Mouse (Mus musculus) testis, adult 2 months (tissue): ENCODE measurements around the gene Slc1a7. TPM values are rescaled to one million over a fixed set of nuclear protein-coding genes. Genes with fewer than 3 reads are reported as not detected.

ENCODE experiments used
- H3K27ac ChIP-seq: fragments of 200-500 bp; 2 replicates; pipeline ENCODE4 v1.5.1; 2012; ENCODE audit warnings: low read depth, low read length; ENCODE audit not compliant: control insufficient read depth, insufficient read depth
- H3K27me3 ChIP-seq: fragments of 200-500 bp; 2 replicates; pipeline ENCODE4 v1.6.1; 2012; ENCODE audit warnings: mild to moderate bottlenecking, low read length, moderate library complexity; ENCODE audit not compliant: control insufficient read depth, insufficient read depth
- H3K36me3 ChIP-seq: fragments of 200-500 bp; 2 replicates; pipeline ENCODE4 v1.6.1; 2012; ENCODE audit warnings: mild to moderate bottlenecking, low read length; ENCODE audit not compliant: control insufficient read depth, insufficient read depth
- H3K4me1 ChIP-seq: fragments of 200-500 bp; 2 replicates; pipeline ENCODE4 v1.6.1; 2012; ENCODE audit warnings: low read length; ENCODE audit not compliant: control insufficient read depth, insufficient read depth
- H3K4me3 ChIP-seq: fragments of 200-500 bp; 2 replicates; pipeline ENCODE4 v1.5.1; 2012; ENCODE audit warnings: low read depth, mild to moderate bottlenecking, low read length, moderate library complexity, mixed read lengths; ENCODE audit not compliant: control insufficient read depth
- CTCF ChIP-seq: fragments of 200-500 bp; IDR thresholded peaks from 2 replicates; pipeline ENCODE4 v1.5.1; 2012; ENCODE audit warnings: low read depth, mild to moderate bottlenecking, inconsistent platforms, low read length, moderate library complexity; ENCODE audit not compliant: control insufficient read depth, insufficient read depth, insufficient replicate concordance
- POLR2A ChIP-seq: fragments of 200-500 bp; IDR thresholded peaks from 2 replicates; pipeline ENCODE4 v1.6.1; 2012; ENCODE audit warnings: low read depth, mild to moderate bottlenecking, inconsistent platforms, low read length, moderate library complexity; ENCODE audit not compliant: control insufficient read depth
- polyA plus RNA-seq: library from polyadenylated mRNA; depleted of rRNA; stranded (reverse); fragments of >200 nt; gene quantifications from 2 replicates; pipeline ENCODE4 v1.2.3, GENCODE M21; 2012

The Slc1a7 gene
- polyA plus RNA-seq, 1 experiment = 2.2 TPM

DNA sequence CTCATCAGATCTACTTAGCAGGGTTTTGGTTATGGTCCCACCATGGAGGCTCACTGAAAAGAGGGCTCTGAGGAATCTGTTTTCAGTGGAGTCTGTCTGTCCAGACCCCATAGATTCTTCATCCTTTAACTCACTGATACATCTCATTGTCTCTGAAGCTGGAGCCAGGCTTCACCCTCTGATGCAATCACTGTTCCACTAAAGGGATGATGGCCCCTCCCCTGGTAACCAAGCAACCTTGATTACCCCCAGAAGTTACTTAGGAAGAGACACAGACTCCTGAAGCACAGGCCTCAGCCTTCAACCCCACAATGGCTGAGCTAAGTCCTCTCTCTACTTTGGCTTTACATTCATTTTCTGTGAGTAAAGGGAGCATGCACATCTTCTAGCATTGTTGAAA lies 1.6 kb downstream of the Slc1a7 start:
- H3K27me3 ChIP-seq = no peaks in the 10 kb centered on the region
- no peak overlapping the region for H3K4me3 ChIP-seq
- no peaks in the 10 kb centered on the region for H3K36me3 ChIP-seq
- TF ChIP-seq CTCF = no peak
- TF ChIP-seq POLR2A = no peak
- H3K4me1 ChIP-seq = peaks cover 2% of the 10 kb centered on the region; the same call in 1 of the 2 replicates
- H3K27ac ChIP-seq = no peak overlapping the region

DNA sequence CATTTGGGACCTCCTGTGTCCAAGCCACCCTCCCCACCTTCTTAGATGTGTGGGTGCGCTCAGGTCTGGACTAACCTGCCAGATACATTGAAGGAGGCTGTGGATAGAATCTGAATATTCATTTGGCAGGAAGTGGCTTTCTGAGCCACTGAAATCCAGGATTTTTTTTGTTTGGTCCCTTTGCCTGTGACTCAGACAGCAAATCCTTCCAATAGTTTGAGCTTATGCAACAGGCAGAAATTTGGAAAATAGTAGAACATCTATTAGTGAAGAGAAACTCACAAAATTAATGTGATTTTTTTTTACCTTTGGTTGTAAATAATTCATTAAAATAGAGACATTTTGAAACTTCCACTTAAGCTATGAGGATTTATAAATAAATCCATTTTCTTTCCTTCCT lies 3.0 kb downstream of the Slc1a7 start:
- Histone ChIP-seq H3K4me1 (peaks cover 2% of the 10 kb centered on the region; the same call in 1 of the 2 replicates), H3K27ac (no peak overlapping the region), H3K36me3 (no peaks in the 10 kb centered on the region), H3K27me3 (no peaks in the 10 kb centered on the region), H3K4me3 (no peak overlapping the region)
- no peak for TF ChIP-seq CTCF
- no peak for TF ChIP-seq POLR2A

DNA sequence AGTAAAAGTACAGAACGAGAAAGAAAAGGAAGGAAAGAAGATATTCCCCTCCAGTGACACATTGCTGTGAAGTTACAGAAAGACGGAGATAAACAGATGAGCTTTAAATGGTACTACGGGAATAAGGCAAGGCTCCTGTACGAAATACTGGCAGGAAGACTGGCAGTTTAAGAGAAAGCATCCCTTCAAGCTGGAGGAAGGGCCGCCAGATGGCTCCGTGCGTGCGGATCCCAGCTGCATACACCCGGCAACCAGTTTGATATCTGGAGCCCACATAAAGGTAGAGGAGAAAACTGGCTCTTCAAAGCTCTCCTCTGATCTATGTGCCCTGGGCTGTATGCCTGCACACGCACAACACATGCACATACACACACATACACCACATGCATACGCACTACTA lies 6.4 kb downstream of the Slc1a7 start:
- TF ChIP-seq POLR2A (no peak), CTCF (no peak)

DNA sequence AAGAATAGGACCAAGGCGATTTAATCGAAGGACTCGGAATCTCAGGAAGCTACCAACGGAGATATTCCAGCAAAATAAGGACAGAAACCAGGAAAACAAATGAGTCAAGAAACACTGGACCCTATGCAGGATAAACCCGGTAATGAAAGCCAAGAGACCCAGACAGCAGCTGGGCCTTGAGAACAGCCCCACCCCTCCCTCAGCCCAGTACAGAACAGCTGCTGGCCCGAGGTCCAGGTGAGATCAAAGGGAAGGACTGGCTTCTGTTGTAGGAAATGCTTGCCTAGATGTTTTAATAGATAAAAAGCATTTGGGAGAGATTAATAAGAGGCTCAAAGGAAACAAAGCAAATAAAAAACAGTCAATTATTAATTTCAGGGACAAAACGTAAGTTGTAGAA lies 6.9 kb downstream of the Slc1a7 start:
- Histone ChIP-seq H3K4me3 (no peak overlapping the region), H3K36me3 (no peaks in the 10 kb centered on the region), H3K4me1 (peaks cover 11% of the 10 kb centered on the region), H3K27ac (no peak overlapping the region), H3K27me3 (no peaks in the 10 kb centered on the region)
- TF ChIP-seq POLR2A = no peak
- no peak for TF ChIP-seq CTCF

More for the DNA sequence above, 6.4 kb downstream of the Slc1a7 start:
- Histone ChIP-seq H3K27me3 (no peaks in the 10 kb centered on the region), H3K4me3 (no peak overlapping the region), H3K36me3 (no peaks in the 10 kb centered on the region), H3K27ac (no peak overlapping the region), H3K4me1 (peaks cover 11% of the 10 kb centered on the region)

DNA sequence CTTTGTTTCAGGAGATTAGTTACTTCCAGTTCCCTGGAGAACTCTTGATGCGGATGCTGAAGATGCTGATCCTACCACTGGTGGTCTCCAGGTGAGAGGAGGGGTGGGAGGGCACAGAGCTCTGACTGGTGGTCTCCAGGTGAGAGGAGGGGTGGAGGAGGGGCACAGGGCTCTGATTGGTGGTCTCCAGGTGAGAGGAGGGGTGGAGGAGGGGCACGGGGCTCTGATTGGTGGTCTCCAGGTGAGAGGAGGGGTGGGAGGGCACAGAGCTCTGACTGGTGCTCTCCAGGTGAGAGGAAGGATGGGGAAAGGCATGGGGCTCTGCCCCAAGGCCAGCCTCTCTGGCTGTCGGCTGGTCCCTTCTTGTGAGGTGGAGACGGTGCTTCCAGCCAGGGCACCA lies 9.5 kb downstream of the Slc1a7 start:
- Histone ChIP-seq H3K36me3 (no peaks in the 10 kb centered on the region), H3K4me1 (peaks cover 11% of the 10 kb centered on the region), H3K4me3 (peak overlapping the region; percentile 79), H3K27me3 (no peaks in the 10 kb centered on the region), H3K27ac (no peak overlapping the region)
- no peak; the same call in 1 of the 2 replicates for TF ChIP-seq POLR2A

DNA sequence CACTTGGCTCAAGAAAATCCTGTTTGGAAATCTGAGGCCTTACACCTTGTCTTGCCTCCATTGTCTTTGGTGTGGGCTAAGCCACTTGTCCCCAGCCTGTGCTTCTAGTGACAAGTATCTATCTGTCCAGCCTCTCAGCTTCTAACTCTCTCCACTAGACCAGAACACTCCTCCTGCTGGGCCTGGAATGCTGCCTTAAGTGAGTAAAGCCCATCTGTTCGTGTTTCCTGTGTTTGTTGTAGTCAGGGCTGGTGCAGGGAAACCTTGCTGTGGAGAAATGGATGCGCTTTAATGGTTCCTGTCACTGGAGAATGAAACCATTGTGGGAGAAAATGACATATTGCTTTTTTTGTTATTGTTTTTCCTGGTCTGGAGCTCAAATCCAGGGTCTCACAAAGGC lies 11.4 kb downstream of the Slc1a7 start:
- Histone ChIP-seq H3K36me3 (no peaks in the 10 kb centered on the region), H3K4me3 (peak overlapping the region; percentile 53), H3K4me1 (peaks cover 11% of the 10 kb centered on the region), H3K27me3 (no peaks in the 10 kb centered on the region), H3K27ac (no peak overlapping the region)
- TF ChIP-seq POLR2A = no peak
- no peak for TF ChIP-seq CTCF

DNA sequence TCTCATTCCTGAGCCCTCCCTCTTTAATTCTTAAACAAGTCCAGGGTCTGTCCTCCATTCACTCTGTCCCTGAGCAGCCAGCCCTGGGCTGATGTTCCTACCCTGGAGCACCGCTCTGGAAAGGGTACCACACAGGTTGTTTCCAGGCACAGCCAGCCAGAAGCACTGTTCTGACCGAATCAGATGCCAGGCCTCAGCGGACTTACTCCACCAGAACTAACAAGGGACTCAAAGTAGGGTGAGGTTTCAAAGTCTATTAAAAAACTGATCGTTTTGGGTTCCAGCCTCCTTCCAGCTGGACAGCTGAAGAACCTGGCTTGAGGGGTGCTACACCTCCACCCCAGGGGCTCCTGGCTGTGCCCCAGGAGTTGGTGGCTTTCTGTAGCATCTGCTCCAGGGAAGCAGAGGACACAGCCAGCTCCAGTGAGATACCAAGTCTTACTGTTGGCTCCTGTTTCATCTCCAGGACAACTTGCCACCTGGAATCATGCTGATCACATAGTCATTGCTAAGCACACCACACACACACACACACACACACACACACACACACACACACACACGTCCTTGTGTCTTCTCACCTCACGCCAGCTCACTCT lies 12.0 kb downstream of the Slc1a7 start:
- Histone ChIP-seq H3K27ac (no peak overlapping the region), H3K36me3 (no peaks in the 10 kb centered on the region), H3K4me1 (peaks cover 11% of the 10 kb centered on the region), H3K27me3 (no peaks in the 10 kb centered on the region), H3K4me3 (peak overlapping the region; percentile 53)
- TF ChIP-seq POLR2A (no peak), CTCF (no peak)

DNA sequence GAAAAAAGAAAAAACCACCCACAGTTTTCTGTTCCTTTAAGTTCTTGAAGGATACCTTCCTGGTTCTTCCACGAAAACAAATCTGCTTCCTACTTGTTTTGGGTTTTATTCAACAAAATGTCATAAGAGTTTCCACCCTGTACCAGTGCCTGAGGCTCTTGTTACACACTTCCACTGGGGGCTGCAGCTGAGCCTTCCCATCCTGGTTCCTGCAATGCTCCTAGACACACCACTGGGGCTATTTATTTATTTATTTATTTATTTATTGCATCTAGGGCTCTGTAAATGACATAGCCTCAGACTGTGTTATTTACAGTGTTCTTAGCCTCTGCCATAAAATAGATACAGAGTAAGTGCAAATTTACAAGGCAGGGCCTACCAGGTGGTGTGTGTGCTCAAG lies 15.6 kb downstream of the Slc1a7 start:
- Histone ChIP-seq H3K27ac (no peak overlapping the region), H3K27me3 (no peaks in the 10 kb centered on the region), H3K4me1 (peaks cover 2% of the 10 kb centered on the region; the same call in 1 of the 2 replicates), H3K4me3 (no peak overlapping the region), H3K36me3 (no peaks in the 10 kb centered on the region)
- TF ChIP-seq POLR2A = no peak
- no peak for TF ChIP-seq CTCF
